8 mouse cellular contexts compared by ENCODE assay signal in the genomic region with DNA sequence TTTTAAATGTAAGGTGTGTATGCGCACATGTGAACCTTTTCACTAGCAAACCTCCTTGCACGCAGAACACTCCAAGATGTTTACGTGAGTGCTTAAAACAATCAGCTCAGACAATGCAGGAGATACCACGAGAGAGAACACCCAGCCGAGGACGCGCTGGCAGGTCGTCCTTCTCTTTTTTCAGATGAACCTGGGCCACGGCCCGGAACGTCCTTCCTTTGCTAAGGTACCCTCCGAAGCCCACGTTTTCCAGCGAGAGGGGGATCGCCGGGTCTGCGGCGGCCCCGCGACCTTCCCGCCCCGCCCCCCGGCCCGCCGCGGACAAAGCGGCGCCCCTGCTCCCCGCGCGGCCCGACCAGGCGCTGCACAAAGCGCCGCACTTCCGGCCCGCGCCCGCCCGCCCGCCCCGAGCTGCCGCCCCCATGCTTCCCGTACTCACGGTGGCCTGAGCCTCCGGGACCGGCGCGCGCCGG. TPM values are rescaled to one million over a fixed set of nuclear protein-coding genes. Genes with fewer than 3 reads are reported as not detected.
DNase-seq lines count a peak whose midpoint lies in the region; ATAC-seq and TF ChIP-seq lines count a peak whose summit lies in the region.

No protein-coding gene starts in this region.

- DNase-seq in right cerebral cortex, postnatal 14 days = peak; percentile 28
- DNase-seq in right cerebral cortex, postnatal 36 days (ENCODE audit: low spot score in 2 of 2) = no peak
- peak; percentile 89 for DNase-seq in forebrain, embryonic 11.5 days (ENCODE audit: low spot score)
- DNase-seq in hindbrain, postnatal 0 days (ENCODE audit: low spot score) = peak; percentile 80
- DNase-seq in lung, embryonic 14.5 days = peak; percentile 77
- DNase-seq in layer of hippocampus, postnatal 10 days (ENCODE audit: low spot score in 2 of 2) = no peak

- peak overlapping the region; percentile 95 for H3K9ac ChIP-seq in forebrain, embryonic 11.5 days (ENCODE audit: low read length)
- H3K9ac ChIP-seq in hindbrain, postnatal 0 days (replicated peaks; ENCODE audit: low read length) = peak overlapping the region; percentile 84
- H3K9ac ChIP-seq in lung, embryonic 14.5 days = peak overlapping the region; percentile 91

- H3K4me2 ChIP-seq in forebrain, embryonic 11.5 days (ENCODE audit: low read depth, low read length, severe bottlenecking) = peak overlapping the region; percentile 84; the same call in 1 of the 2 replicates
- H3K4me2 ChIP-seq in hindbrain, postnatal 0 days (ENCODE audit: low read depth, low read length) = peak overlapping the region; percentile 100
- peak overlapping the region; percentile 82 for H3K4me2 ChIP-seq in lung, embryonic 14.5 days

- H3K9me3 ChIP-seq in forebrain, embryonic 11.5 days (ENCODE audit: control insufficient read depth, low read length) = no peaks in the 10 kb centered on the region
- H3K9me3 ChIP-seq in hindbrain, postnatal 0 days (ENCODE audit: low read length) = no peaks in the 10 kb centered on the region
- H3K9me3 ChIP-seq in lung, embryonic 14.5 days (ENCODE audit: low read depth, low read length) = no peaks in the 10 kb centered on the region

- under 1% methylated on average over 31 of the region's 51 CpGs for WGBS in forebrain, embryonic 11.5 days
- under 1% methylated on average over 45 of the region's 51 CpGs for whole genome bisulfite sequencing in hindbrain, postnatal 0 days
- under 1% methylated on average over 42 of the region's 51 CpGs for WGBS in lung, embryonic 14.5 days

- no peak for TF ChIP-seq CTCF in bone marrow macrophage, adult 2 months (IDR thresholded peaks at IDR 0.05; ENCODE audit: low read depth, low read length)
- TF ChIP-seq CTCF in hindbrain, postnatal 0 days (IDR thresholded peaks at IDR 0.05; ENCODE audit: low read depth) = 0 out of 2 replicates have a peak, but pooled peaks have one; percentile 2
- no peak for TF ChIP-seq CTCF in lung, embryonic 14.5 days (IDR thresholded peaks at IDR 0.05; ENCODE audit: low read depth)

- ATAC-seq in forebrain, embryonic 11.5 days (replicated peaks; ENCODE audit: low FRiP score) = peak; percentile 92
- ATAC-seq in hindbrain, postnatal 0 days = peak; percentile 89
- ATAC-seq in lung, embryonic 14.5 days (ENCODE audit: insufficient read depth) = peak; percentile 89
- peak; percentile 39 for ATAC-seq in neutrophil, adult 5-6 weeks (ENCODE audit: extremely low read depth, insufficient number of reproducible peaks, low FRiP score, poor library complexity, severe bottlenecking)

- TF ChIP-seq POLR2A in bone marrow macrophage, adult 2 months (IDR thresholded peaks at IDR 0.05; ENCODE audit: borderline replicate concordance, low read depth, low read length) = no peak

- H3K4me3 ChIP-seq in bone marrow macrophage, adult 2 months (ENCODE audit: insufficient read depth, low read length) = peak overlapping the region; percentile 95
- H3K4me3 ChIP-seq in forebrain, embryonic 11.5 days (ENCODE audit: low read depth, low read length) = peak overlapping the region; percentile 82
- peak overlapping the region; percentile 82 for H3K4me3 ChIP-seq in hindbrain, postnatal 0 days (ENCODE audit: low read length)
- peak overlapping the region; percentile 78 for H3K4me3 ChIP-seq in lung, embryonic 14.5 days (ENCODE audit: low read depth, low read length)

- H3K36me3 ChIP-seq in forebrain, embryonic 11.5 days (ENCODE audit: control insufficient read depth, insufficient read depth, low read length) = no peaks in the 10 kb centered on the region; the same call in 1 of the 2 replicates
- H3K36me3 ChIP-seq in hindbrain, postnatal 0 days (ENCODE audit: insufficient read depth, low read length) = no peaks in the 10 kb centered on the region
- H3K36me3 ChIP-seq in lung, embryonic 14.5 days (ENCODE audit: insufficient read depth) = no peaks in the 10 kb centered on the region

- no peaks in the 10 kb centered on the region for H3K27me3 ChIP-seq in forebrain, embryonic 11.5 days (ENCODE audit: control insufficient read depth, insufficient read depth, low read length)
- no peaks in the 10 kb centered on the region for H3K27me3 ChIP-seq in hindbrain, postnatal 0 days (ENCODE audit: insufficient read depth, low read length)
- H3K27me3 ChIP-seq in lung, embryonic 14.5 days (ENCODE audit: insufficient read depth, low read length) = no peaks in the 10 kb centered on the region

- H3K27ac ChIP-seq in bone marrow macrophage, adult 2 months (ENCODE audit: insufficient read depth, low read depth, low read length) = peak overlapping the region; percentile 79
- H3K27ac ChIP-seq in forebrain, embryonic 11.5 days (ENCODE audit: low read depth, low read length) = peak overlapping the region; percentile 93
- peak overlapping the region; percentile 98 for H3K27ac ChIP-seq in hindbrain, postnatal 0 days
- H3K27ac ChIP-seq in lung, embryonic 14.5 days (ENCODE audit: low read depth) = peak overlapping the region; percentile 97

- H3K4me1 ChIP-seq in bone marrow macrophage, adult 2 months (ENCODE audit: control insufficient read depth, insufficient read depth, low read length) = peaks cover 31% of the 10 kb centered on the region
- H3K4me1 ChIP-seq in forebrain, embryonic 11.5 days (replicated peaks; ENCODE audit: control insufficient read depth, insufficient read depth, low read length) = peaks cover 7% of the 10 kb centered on the region
- peaks cover 16% of the 10 kb centered on the region for H3K4me1 ChIP-seq in hindbrain, postnatal 0 days (ENCODE audit: insufficient read depth, low read length)
- H3K4me1 ChIP-seq in lung, embryonic 14.5 days (ENCODE audit: insufficient read depth) = peaks cover 17% of the 10 kb centered on the region

RNA-seq across cellular contexts. Expression of a gene that starts 0.4 kb away (rescaled TPM):
- polyA plus RNA-seq in bone marrow macrophage, adult 2 months (2012; ENCODE audit: insufficient read depth, insufficient read length, missing spikeins) = 100 and 135 TPM in 2 replicates
- polyA plus RNA-seq in forebrain, embryonic 11.5 days (2014; fragmentation: Nextera tagmentation; extraction: Ambion mirVana) = 147 and 156 TPM in 2 replicates
- total RNA-seq in hindbrain, postnatal 0 days (2014; rRNA removed) = 367 and 457 TPM in 2 replicates
- polyA plus RNA-seq in hindbrain, postnatal 0 days (2015; fragmentation: Nextera tagmentation; extraction: Ambion mirVana) = 81.5 and 90.6 TPM in 2 replicates
- 76.9 and 86.0 TPM in 2 replicates for polyA plus RNA-seq in lung, embryonic 14.5 days (2014; fragmentation: Nextera tagmentation; extraction: Ambion mirVana)
- total RNA-seq in neutrophil, adult 5-6 weeks (2017) = 137 and 149 TPM in 2 replicates
- 100 to 1,000 TPM; 203 to 226 TPM for total RNA-seq in layer of hippocampus, postnatal 10 days (2021)

RNA-seq across cellular contexts. Expression of a gene that starts 7.4 kb away (rescaled TPM):
- polyA plus RNA-seq in bone marrow macrophage, adult 2 months (2012; ENCODE audit: insufficient read depth, insufficient read length, missing spikeins) = 217 and 227 TPM in 2 replicates
- 50.2 and 50.3 TPM in 2 replicates for polyA plus RNA-seq in forebrain, embryonic 11.5 days (2014; fragmentation: Nextera tagmentation; extraction: Ambion mirVana)
- total RNA-seq in hindbrain, postnatal 0 days (2014; rRNA removed) = 98.6 and 117 TPM in 2 replicates
- polyA plus RNA-seq in hindbrain, postnatal 0 days (2015; fragmentation: Nextera tagmentation; extraction: Ambion mirVana) = 104 and 107 TPM in 2 replicates
- 26.8 and 27.9 TPM in 2 replicates for polyA plus RNA-seq in lung, embryonic 14.5 days (2014; fragmentation: Nextera tagmentation; extraction: Ambion mirVana)
- total RNA-seq in neutrophil, adult 5-6 weeks (2017) = 27.1 and 28.2 TPM in 2 replicates
- total RNA-seq in layer of hippocampus, postnatal 10 days (2021) = 100 to 1,000 TPM; 185 to 198 TPM

Comparison
In these comparisons a context has a peak if more than half of its experiments do, and no peak if none do; other contexts are left out.
1. DNase-seq: peak in right cerebral cortex, postnatal 14 days (single experiment), forebrain, embryonic 11.5 days (single experiment), hindbrain, postnatal 0 days (single experiment) and lung, embryonic 14.5 days (single experiment); none in right cerebral cortex, postnatal 36 days (0 of 2) and layer of hippocampus, postnatal 10 days (0 of 2).
2. ATAC-seq: peak in every context shown above with its lines; median percentile 92 in forebrain, embryonic 11.5 days; 89 in hindbrain, postnatal 0 days; 89 in lung, embryonic 14.5 days; 39 in neutrophil, adult 5-6 weeks.
3. Peak in every context shown above with its lines, with median percentiles within 50 percentile points of each other: H3K27ac ChIP-seq, H3K4me3 ChIP-seq, H3K4me2 ChIP-seq and H3K9ac ChIP-seq.